Mouse (Mus musculus) midbrain, embryonic 14.5 days (tissue): ENCODE results near the gene Ldb3. TPM values are rescaled to one million over a fixed set of nuclear protein-coding genes. Genes with fewer than 3 reads are reported as not detected.

Experiments used
- ATAC-seq: fragments of 200-750 bp; cut with Nextera tagmentation; 2 replicates; pipeline ENCODE4 v1.8.0; 2017; ENCODE audit warnings: moderate number of reproducible peaks, moderate library complexity; ENCODE audit not compliant: low FRiP score, low TSS enrichment
- DNase-seq: peaks from one replicate; pipeline ENCODE4 v3.0.0-alpha.2; 2015
- H3K27ac ChIP-seq: fragments of 300-500 bp; sonication (generic); replicated peaks from 2 replicates; pipeline ENCODE4 v1.5.1; 2014; ENCODE audit warnings: mild to moderate bottlenecking, low read depth, low read length, moderate library complexity
- H3K27me3 ChIP-seq: fragments of 300-500 bp; sonication (generic); 2 replicates; pipeline ENCODE4 v1.6.1; 2014; ENCODE audit warnings: low read length, control low read depth, mixed read lengths; ENCODE audit not compliant: control insufficient read depth, insufficient read depth
- H3K36me3 ChIP-seq: fragments of 300-500 bp; sonication (generic); 2 replicates; pipeline ENCODE4 v1.6.1; 2014; ENCODE audit warnings: low read length, control low read depth; ENCODE audit not compliant: control insufficient read depth, insufficient read depth
- H3K4me1 ChIP-seq: fragments of 300-500 bp; sonication (generic); 2 replicates; pipeline ENCODE4 v1.6.1; 2014; ENCODE audit warnings: mild to moderate bottlenecking, antibody characterized with exemption, low read length, control low read depth; ENCODE audit not compliant: control insufficient read depth, insufficient read depth
- H3K4me2 ChIP-seq: fragments of 300-500 bp; sonication (generic); 2 replicates; pipeline ENCODE4 v1.6.1; 2014; ENCODE audit warnings: mild to moderate bottlenecking, low read length, moderate library complexity
- H3K4me3 ChIP-seq: fragments of 300-500 bp; sonication (generic); replicated peaks from 2 replicates; pipeline ENCODE4 v1.5.1; 2014; ENCODE audit warnings: low read depth, low read length
- H3K9ac ChIP-seq: fragments of 300-500 bp; sonication (generic); replicated peaks from 2 replicates; pipeline ENCODE4 v1.6.1; 2014; ENCODE audit warnings: mild to moderate bottlenecking, low read length, moderate library complexity
- H3K9me3 ChIP-seq: fragments of 300-500 bp; sonication (generic); 2 replicates; pipeline ENCODE4 v1.6.1; 2016; ENCODE audit warnings: low read length, control low read depth, mixed read lengths; ENCODE audit not compliant: control insufficient read depth
- WGBS: fragments of 180-500 bp; shearing (Covaris S2); extraction: QIAGEN DNeasy Blood & Tissue Kit; methylation state at CpG from one replicate; pipeline ENCODE4 v1.1.7; 2014; 5-methylcytosine and 5-hydroxymethylcytosine counted together
- polyA plus RNA-seq: library from polyadenylated mRNA; unstranded; fragments of >200 nt; fragmentation: Nextera tagmentation; extraction: Ambion mirVana; gene quantifications from 2 replicates; pipeline ENCODE4 v1.2.1, GENCODE M21; 2014

Gene Ldb3
- polyA plus RNA-seq, 1 experiment from 2014 or later = 0.50 TPM

DNA sequence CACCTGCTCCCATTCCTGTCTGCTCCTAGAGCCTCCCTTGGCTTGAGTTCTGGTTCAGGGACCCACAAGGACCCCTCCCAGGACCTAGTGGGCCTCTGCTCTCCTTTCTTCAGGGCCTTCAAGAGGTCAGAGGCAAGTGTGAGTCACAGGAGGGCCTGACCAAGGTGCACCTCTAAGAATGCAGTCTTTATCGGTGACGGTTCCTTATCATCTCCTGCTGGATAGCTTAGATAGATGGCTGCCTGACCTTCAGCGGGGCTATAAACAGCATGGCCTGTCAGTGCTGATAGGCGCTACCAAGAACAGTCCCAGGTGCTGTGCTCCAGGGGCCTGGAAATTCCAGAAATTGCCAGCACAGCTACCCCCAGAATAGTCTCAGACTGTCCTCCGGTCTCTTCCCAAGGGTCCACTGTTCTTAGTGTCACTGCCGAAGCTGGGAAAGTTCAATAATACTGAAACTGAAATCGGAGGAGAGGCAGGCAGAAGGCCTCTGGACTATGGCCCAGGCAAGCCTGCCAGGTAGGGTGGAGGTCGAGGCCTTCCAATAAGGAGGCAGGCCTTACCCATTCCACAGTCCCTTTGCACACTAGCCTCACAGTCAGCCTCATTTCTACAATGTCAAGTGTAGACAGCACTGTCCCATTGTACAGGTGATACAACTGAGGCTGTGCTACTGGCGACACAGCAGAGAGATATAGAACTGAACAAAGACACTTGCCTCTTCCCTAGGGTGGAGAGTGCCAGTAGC, 3.0 kb downstream of the Ldb3 start:
- no peak overlapping the region for H3K4me3 ChIP-seq
- no peaks in the 10 kb centered on the region for H3K4me1 ChIP-seq
- no peak for ATAC-seq
- no peak overlapping the region for H3K9ac ChIP-seq
- no peak overlapping the region for H3K27ac ChIP-seq
- H3K4me2 ChIP-seq = no peak overlapping the region
- no peaks in the 10 kb centered on the region for H3K27me3 ChIP-seq
- H3K36me3 ChIP-seq = no peaks in the 10 kb centered on the region
- no peaks in the 10 kb centered on the region for H3K9me3 ChIP-seq
- WGBS = 92% methylated on average over 9 of the region's 9 CpGs
- no peak for DNase-seq

DNA sequence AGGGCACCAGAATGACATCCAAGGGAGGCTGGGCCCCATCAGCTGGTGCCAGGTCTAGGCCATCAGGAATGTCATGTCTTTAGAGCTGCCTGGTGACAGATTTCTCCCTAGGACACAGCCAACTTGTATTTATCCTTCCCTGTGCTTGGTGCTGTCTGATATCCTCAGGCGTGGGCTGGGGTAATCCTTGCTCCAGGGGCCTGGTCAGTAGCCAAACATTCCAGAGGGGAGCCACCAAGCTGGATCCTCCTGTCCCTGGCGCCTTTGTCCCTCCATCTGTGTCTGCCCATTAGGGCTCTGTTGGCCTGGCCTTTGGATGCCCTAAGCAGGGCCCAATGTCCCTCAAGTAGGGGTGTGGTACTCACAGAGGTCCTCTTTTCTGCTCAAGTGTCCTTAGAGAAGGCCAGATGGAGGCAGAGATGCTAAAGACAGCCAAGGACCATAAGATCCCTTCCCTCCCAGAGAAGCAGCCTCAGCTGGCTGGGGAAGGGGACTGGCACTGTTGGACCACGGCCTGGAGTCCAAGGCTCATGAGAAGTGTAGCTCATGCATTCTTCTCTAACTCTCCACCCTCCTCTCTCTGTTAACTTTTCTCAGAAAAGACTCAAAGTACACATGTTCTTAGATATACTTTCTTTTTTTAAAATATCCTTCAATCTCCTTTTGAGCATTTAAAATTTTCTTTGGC, 5.6 kb downstream of the Ldb3 start:
- Histone ChIP-seq H3K36me3 (no peaks in the 10 kb centered on the region), H3K27ac (no peak overlapping the region), H3K27me3 (no peaks in the 10 kb centered on the region), H3K4me1 (no peaks in the 10 kb centered on the region), H3K4me2 (no peak overlapping the region), H3K9ac (no peak overlapping the region), H3K4me3 (no peak overlapping the region), H3K9me3 (no peaks in the 10 kb centered on the region)
- 77% methylated on average over 3 of the region's 3 CpGs for WGBS
- ATAC-seq = no peak
- no peak for DNase-seq

DNA sequence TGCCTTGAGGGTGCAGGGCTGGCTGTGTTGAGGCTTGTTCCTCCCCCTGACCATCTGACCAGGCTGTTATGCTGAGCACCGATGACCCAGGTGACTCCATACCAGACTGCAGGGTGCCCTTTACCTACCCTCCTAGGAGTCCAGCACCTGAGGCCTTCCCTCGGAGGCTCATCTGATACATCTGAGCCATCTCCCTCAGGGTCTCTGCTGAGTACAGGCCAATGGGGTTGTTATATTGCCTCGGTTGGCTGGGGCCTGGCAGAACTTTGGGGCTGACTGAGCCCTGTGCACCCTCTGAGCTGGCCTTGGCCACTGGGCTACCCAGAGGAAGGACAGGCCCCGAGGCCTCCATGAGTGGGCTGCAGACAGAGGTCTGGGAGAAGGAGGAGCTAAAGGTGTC, 11.6 kb downstream of the Ldb3 start:
- DNase-seq (no peak), ATAC-seq (0 out of 2 replicates have a peak, but pooled peaks have one; percentile 14)
- no peak overlapping the region for H3K4me2 ChIP-seq
- H3K9me3 ChIP-seq = no peaks in the 10 kb centered on the region
- H3K9ac ChIP-seq = no peak overlapping the region
- no peak overlapping the region for H3K27ac ChIP-seq
- H3K27me3 ChIP-seq = no peaks in the 10 kb centered on the region
- H3K4me1 ChIP-seq = no peaks in the 10 kb centered on the region
- no peak overlapping the region for H3K4me3 ChIP-seq
- no peaks in the 10 kb centered on the region for H3K36me3 ChIP-seq
- WGBS = 83% methylated on average over 4 of the region's 4 CpGs

DNA sequence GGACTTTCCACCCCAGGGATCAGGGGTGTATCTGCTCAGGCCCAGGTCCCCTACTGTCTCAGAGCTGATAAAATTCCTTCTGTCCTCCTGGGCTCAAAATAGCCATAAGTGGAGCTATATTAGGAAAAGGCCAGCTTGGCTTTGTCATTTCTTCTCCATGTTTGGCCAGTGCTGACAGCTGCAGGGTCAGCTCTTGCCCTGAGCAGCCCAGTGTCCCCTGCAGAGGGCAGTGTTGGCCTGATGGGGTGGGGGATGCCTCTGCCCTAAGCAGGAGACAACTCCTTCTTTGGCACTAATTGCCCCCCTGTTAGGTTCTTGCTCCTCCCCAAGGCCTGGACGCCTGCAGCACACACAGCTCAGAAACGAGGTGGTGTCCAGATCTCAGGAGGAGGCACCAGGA, 14.4 kb downstream of the Ldb3 start:
- no peak overlapping the region for H3K27ac ChIP-seq
- 0 out of 2 replicates have a peak, but pooled peaks cover 3% of the 10 kb centered on the region for H3K4me1 ChIP-seq
- 65% methylated on average over 2 of the region's 2 CpGs for WGBS
- no peak overlapping the region for H3K9ac ChIP-seq
- H3K27me3 ChIP-seq = no peaks in the 10 kb centered on the region
- H3K4me3 ChIP-seq = no peak overlapping the region
- DNase-seq = no peak
- H3K36me3 ChIP-seq = no peaks in the 10 kb centered on the region
- H3K4me2 ChIP-seq = no peak overlapping the region
- ATAC-seq = no peak
- H3K9me3 ChIP-seq = no peaks in the 10 kb centered on the region

DNA sequence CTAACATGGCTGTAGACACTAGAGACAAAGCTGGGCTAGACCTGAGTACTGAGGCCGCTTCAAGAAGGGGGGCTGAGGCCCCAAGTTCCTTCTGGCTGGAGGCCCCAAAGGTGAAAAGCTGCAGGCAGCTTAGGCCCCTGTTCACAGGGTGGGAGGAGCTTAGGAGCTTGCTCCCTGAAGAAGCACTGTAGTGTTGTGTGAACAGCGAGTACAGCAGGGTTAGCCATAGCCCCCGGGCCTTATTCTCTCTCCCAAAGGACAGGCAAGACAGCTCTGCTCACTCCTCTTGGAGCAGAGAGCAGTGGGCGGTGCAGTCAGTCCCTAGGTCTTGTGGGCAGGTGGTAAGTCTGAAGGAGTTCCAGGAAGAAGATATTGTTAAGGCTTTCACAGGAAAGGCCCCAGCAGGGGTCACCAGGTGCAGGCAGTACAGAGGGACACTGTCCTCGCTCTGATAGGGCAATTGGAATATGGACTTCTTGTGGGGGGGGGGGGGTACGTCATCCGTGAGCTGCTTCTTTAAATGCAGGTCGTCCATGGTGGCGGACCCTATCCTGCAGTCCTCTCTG, 15.1 kb downstream of the Ldb3 start:
- no peak overlapping the region for H3K9ac ChIP-seq
- H3K36me3 ChIP-seq = no peaks in the 10 kb centered on the region
- no peak for ATAC-seq
- DNase-seq = no peak
- WGBS = 73% methylated on average over 9 of the region's 9 CpGs
- H3K4me1 ChIP-seq = 0 out of 2 replicates have a peak, but pooled peaks cover 3% of the 10 kb centered on the region
- H3K4me2 ChIP-seq = no peak overlapping the region
- no peaks in the 10 kb centered on the region for H3K27me3 ChIP-seq
- no peak overlapping the region for H3K27ac ChIP-seq
- H3K9me3 ChIP-seq = no peaks in the 10 kb centered on the region
- H3K4me3 ChIP-seq = no peak overlapping the region

DNA sequence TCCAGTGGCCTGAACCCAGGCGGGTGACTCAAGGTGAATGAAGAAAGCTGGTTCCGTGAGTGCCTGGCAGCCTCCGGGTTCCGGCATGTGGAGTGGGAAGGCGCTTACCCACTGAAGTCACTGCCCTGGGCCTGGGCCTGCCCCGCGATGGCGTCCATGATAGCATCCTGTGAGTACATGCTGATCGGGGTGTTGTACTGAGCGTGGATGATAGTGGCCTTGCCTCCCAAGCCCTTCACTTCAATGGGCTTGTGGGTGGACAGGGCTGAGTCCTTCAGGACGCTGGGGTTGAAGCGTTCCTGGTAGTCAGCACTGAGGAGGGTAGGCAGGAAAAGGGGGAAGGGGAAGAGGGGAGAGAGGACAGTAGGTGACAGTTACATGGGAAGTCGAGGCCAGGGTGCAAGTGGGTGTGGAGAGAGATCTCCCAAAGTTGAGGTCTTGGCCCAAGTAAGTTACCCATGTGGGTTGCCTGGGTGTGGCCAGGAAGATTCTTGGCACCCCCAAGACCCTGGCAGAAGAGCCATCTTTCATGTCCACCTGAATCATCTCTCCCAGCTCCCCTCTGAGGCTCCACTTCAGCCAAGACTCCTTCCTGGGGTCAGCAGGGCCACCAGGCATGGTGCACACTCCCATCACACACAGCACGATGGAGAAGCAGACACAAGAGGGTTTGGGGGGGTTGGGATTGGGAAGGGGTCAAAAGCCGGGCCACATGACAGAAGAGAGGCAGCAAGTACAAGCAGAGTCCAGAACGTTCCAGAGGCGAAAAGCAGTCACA, 16.7 kb downstream of the Ldb3 start:
- ATAC-seq = no peak
- no peak overlapping the region for H3K9ac ChIP-seq
- H3K4me3 ChIP-seq = no peak overlapping the region
- H3K4me1 ChIP-seq = 0 out of 2 replicates have a peak, but pooled peaks cover 3% of the 10 kb centered on the region
- no peak overlapping the region for H3K27ac ChIP-seq
- H3K9me3 ChIP-seq = no peaks in the 10 kb centered on the region
- H3K27me3 ChIP-seq = no peaks in the 10 kb centered on the region
- WGBS = 86% methylated on average over 17 of the region's 17 CpGs
- H3K36me3 ChIP-seq = no peaks in the 10 kb centered on the region
- no peak overlapping the region for H3K4me2 ChIP-seq
- no peak for DNase-seq

DNA sequence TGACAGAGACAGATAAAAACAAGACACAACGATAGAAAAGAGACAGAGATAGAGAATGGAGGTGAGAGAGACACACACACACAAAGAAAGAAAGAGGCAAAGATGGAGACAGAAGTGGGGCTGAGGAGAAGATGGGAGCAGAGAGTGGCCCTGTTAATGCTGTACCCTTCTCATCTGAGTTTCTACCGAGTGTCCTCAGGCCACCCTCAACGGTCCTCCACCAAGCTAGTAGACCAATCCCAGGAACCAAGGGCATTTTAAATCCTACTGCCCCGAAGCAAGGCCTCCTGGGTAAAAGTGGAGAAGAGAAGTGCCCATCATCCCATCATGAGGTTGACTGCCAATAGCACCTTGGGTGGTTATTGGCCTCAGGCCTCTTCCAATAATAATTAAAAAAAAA, 17.6 kb downstream of the Ldb3 start:
- H3K9ac ChIP-seq = no peak overlapping the region
- 83% methylated on average over 4 of the region's 4 CpGs for WGBS
- no peak overlapping the region for H3K4me2 ChIP-seq
- DNase-seq = no peak
- H3K27ac ChIP-seq = no peak overlapping the region
- 0 out of 2 replicates have a peak, but pooled peaks cover 3% of the 10 kb centered on the region for H3K4me1 ChIP-seq
- H3K4me3 ChIP-seq = no peak overlapping the region
- no peaks in the 10 kb centered on the region for H3K36me3 ChIP-seq
- H3K9me3 ChIP-seq = no peaks in the 10 kb centered on the region
- no peaks in the 10 kb centered on the region for H3K27me3 ChIP-seq
- no peak for ATAC-seq

DNA sequence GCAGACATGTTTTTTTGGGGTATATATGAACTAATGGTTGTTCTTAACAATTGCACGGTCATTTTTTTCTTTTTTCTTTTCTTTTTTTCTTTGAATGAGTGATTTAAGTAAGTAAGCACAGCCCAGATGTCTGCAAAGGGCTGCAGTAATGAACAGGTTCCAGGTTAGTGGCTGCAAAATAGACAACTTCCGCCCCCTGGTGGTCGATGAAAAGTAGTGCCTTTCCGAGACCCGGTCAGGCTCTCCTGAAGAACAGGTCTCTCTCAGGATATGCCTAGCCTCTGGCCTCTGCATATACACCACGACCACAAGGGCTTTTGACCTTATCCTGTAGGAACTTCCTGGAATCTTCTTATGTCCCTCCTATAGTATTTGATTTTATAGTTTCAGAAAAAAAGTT, 18.2 kb downstream of the Ldb3 start:
- Histone ChIP-seq H3K9me3 (no peaks in the 10 kb centered on the region), H3K36me3 (no peaks in the 10 kb centered on the region), H3K27me3 (no peaks in the 10 kb centered on the region), H3K4me2 (peak overlapping the region; percentile 66), H3K4me3 (peak overlapping the region; percentile 29), H3K4me1 (0 out of 2 replicates have a peak, but pooled peaks cover 3% of the 10 kb centered on the region), H3K27ac (no peak overlapping the region), H3K9ac (peak overlapping the region; percentile 30; the same call in 1 of the 2 replicates)
- DNase-seq (peak; percentile 93), ATAC-seq (peak; percentile 78; the same call in 1 of the 2 replicates)
- 1% methylated on average over 6 of the region's 6 CpGs for WGBS
